Mouse (Mus musculus) WW6 (cell line): ENCODE data around the gene Gm20696.

ENCODE experiments used
- DNase-seq: peaks from one replicate; pipeline ENCODE4 v3.0.0-alpha.2; 2013; ENCODE audit warnings: low read depth, low spot score

Gene Gm20696

GRCm38 (mm10) chr6:99395745-99396144, 270.9 kb downstream of the Gm20696 start:
- DNase-seq: no peak

- DNase-seq: no peak
Measured at GRCm38 (mm10) chr6:99394801-99395200, 271.8 kb downstream of the Gm20696 start.

- no peak for DNase-seq
Measured at GRCm38 (mm10) chr6:99392484-99392883, 274.1 kb downstream of the Gm20696 start.

GRCm38 (mm10) chr6:99388741-99389675, 277.6 kb downstream of the Gm20696 start:
- no peak for DNase-seq

GRCm38 (mm10) chr6:99388023-99388422, 278.6 kb downstream of the Gm20696 start:
- DNase-seq: no peak

GRCm38 (mm10) chr6:99385059-99385604, 281.5 kb downstream of the Gm20696 start:
- no peak for DNase-seq

- DNase-seq: no peak
Measured at GRCm38 (mm10) chr6:99383846-99384472, 282.6 kb downstream of the Gm20696 start.

GRCm38 (mm10) chr6:99380146-99380545, 286.5 kb downstream of the Gm20696 start:
- DNase-seq: no peak

GRCm38 (mm10) chr6:99378997-99379710, 287.4 kb downstream of the Gm20696 start:
- peak; percentile 46 for DNase-seq

GRCm38 (mm10) chr6:99377716-99378115, 288.9 kb downstream of the Gm20696 start:
- DNase-seq: no peak

GRCm38 (mm10) chr6:99377131-99377530, 289.5 kb downstream of the Gm20696 start:
- DNase-seq: no peak

GRCm38 (mm10) chr6:99376721-99377120, 289.9 kb downstream of the Gm20696 start:
- no peak for DNase-seq

- DNase-seq: no peak
Measured at GRCm38 (mm10) chr6:99375865-99376264, 290.7 kb downstream of the Gm20696 start.

- no peak for DNase-seq
Measured at GRCm38 (mm10) chr6:99375376-99375775, 291.2 kb downstream of the Gm20696 start.

- no peak for DNase-seq
Measured at GRCm38 (mm10) chr6:99374448-99375271, 291.9 kb downstream of the Gm20696 start.

GRCm38 (mm10) chr6:99372427-99372826, 294.2 kb downstream of the Gm20696 start:
- no peak for DNase-seq

- DNase-seq: no peak
Measured at GRCm38 (mm10) chr6:99372016-99372415, 294.6 kb downstream of the Gm20696 start.

- DNase-seq: no peak
Measured at GRCm38 (mm10) chr6:99369931-99370330, 296.7 kb downstream of the Gm20696 start.

GRCm38 (mm10) chr6:99369156-99369555, 297.4 kb downstream of the Gm20696 start:
- DNase-seq: no peak

GRCm38 (mm10) chr6:99368118-99368753, 298.4 kb downstream of the Gm20696 start:
- DNase-seq: no peak
